Mouse (Mus musculus) erythroid progenitor cell, adult 5-6 weeks (primary cell): Measurements from ENCODE around the gene Mefv. TPM values are rescaled to one million over a fixed set of nuclear protein-coding genes. Genes with fewer than 3 reads are reported as not detected.
"Not testable (repeated sequence)": the region's sequence is repeated elsewhere in the genome, so short reads cannot be mapped to it uniquely, and the experiment has no call there.

ENCODE experiments used
- ATAC-seq: replicated peaks from 2 replicates; pipeline ENCODE4 v1.8.0; 2016; ENCODE audit warnings: moderate number of reproducible peaks, mild to moderate bottlenecking, moderate TSS enrichment, inconsistent platforms; ENCODE audit not compliant: poor library complexity, low FRiP score, severe bottlenecking
- total RNA-seq, 2 experiments: library from RNA; stranded (forward) in 1 of 2; stranded (reverse) in 1 of 2; fragments of 150-400 nt in 1 of 2; fragments of 186-747, 209-891 nt in 1 of 2; gene quantifications; 2 replicates each; pipeline versions ENCODE4 v1.2.3 to v1.2.4; 2015 to 2017; ENCODE audit warnings: low replicate concordance in 2 of 2

Gene Mefv
- 3.8 TPM in 1 of 2 replicates, not detected in the other for total RNA-seq (2015; ENCODE audit: low replicate concordance)
- total RNA-seq (2017; ENCODE audit: low replicate concordance), result 2.6 and 6.1 TPM in 2 replicates

- ATAC-seq, result no peak
Observed at GRCm38 (mm10) chr16:3717980-3718379, at the start of gene Mefv. TSS of gene Mefv (minus strand) at chr16:3718097.

DNA sequence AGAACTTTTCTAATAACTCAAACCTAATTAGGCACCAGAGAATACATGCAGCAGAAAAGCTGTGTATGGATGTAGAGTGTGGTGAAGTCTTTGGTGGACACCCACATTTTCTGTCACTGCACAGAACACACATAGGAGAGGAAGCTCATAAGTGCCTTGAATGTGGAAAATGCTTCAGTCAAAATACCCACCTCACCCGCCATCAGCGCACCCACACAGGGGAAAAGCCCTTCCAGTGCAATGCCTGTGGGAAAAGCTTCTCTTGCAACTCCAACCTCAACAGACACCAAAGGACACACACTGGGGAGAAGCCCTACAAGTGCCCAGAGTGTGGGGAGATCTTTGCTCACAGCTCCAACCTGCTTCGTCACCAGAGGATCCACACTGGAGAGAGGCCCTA is 31.1 kb upstream of the Mefv start:
- no peak for ATAC-seq

GRCm38 (mm10) chr16:3745656-3746055 is 27.8 kb upstream of the Mefv start:
- no peak for ATAC-seq

DNA sequence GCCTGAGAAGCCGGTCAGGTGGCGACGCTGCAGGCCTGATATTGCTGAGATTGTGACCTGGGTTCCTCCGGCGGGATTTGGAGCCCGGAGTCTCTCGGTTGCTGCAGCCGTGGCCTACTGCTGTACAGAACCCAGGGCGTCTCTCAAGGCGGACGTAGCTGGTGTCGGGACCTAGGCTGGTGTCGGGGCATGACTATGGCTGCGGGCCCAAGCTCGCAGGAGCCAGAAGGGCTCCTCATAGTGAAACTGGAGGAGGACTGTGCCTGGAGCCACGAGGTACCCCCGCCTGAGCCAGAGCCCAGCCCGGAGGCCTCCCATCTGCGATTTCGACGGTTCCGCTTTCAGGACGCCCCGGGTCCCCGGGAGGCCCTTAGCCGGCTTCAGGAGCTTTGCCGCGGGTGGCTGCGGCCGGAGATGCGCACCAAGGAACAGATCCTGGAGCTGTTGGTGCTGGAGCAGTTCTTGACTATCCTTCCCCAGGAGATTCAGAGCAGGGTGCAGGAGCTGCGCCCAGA is 26.3 kb upstream of the Mefv start:
- ATAC-seq, result peak; percentile 56

DNA sequence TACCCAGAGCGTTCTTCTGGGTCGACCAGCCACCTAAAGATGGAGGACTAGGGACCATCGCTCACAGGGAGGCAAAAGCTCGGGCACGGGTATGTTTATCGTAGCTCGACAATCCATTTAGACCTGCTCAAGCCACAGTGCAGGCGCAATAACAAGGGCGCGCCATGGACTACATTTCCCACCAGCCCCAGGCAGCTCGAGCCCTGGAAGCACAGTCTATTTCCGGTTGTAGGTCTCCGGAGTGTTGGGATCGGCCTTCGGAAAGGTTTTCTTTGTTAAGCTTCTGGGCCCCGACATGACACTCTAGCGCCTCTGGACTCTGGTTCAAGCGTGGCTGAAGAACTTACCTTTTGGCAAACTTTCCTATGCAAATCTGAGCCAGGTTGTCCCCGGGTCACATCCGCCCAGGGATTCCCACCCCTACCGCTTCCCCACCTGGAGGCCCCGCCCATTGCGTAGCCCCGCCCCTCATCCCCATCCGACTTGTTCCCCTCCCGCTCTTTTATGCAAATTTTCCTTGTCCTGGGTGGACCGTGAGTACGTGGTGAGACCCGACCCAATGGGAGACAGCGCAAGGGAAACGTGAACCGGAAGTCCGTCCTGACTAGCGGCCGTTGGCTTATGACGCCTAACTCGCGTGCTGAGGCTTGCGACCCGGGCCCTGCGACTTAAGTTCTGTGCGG is 25.7 kb upstream of the Mefv start, which contains the start of gene Zfp263:
Gene Zfp263 (plus strand): TSS at position 591 of the 683 bp plus-strand sequence.
- ATAC-seq, result peak; percentile 90

DNA sequence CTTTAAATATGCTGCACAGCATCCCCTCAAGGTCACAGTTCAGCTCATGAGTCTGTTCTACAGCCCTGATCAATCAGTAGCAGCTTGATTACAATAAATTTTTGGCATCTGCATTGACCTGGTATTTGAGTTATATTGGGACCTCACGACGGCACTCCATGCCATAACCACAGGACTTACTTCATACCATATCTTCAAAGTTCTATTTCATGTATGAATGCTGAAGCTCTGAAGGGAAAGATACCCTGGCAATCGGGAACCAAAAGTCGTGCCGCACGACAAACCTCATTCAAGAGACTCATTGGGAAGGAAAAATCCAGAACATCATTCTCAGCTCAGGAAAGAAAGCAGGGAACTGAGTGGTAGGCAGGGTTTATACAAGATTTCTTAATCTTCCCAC is 24.6 kb upstream of the Mefv start:
- no peak for ATAC-seq

GRCm38 (mm10) chr16:3733198-3733732 is 15.4 kb upstream of the Mefv start:
- ATAC-seq, result no peak

DNA sequence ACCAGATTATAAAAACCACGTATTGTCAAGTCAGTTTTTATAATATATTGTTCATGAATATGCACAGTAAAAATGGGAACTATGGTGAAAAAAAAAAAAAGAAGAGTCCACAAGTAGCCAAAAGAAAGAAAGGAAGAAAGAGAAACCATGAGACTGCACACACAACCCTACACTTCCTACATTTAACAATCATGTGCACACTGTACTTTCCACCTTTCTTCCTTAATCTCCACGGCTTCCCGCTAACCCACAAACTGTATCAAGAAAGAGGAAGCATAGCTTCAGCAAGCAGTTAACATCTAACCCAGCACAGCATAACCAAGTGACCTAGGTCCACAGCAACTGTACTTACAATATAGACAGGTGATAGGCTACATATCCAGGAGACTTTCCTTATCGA is 14.7 kb upstream of the Mefv start:
- no peak for ATAC-seq

DNA sequence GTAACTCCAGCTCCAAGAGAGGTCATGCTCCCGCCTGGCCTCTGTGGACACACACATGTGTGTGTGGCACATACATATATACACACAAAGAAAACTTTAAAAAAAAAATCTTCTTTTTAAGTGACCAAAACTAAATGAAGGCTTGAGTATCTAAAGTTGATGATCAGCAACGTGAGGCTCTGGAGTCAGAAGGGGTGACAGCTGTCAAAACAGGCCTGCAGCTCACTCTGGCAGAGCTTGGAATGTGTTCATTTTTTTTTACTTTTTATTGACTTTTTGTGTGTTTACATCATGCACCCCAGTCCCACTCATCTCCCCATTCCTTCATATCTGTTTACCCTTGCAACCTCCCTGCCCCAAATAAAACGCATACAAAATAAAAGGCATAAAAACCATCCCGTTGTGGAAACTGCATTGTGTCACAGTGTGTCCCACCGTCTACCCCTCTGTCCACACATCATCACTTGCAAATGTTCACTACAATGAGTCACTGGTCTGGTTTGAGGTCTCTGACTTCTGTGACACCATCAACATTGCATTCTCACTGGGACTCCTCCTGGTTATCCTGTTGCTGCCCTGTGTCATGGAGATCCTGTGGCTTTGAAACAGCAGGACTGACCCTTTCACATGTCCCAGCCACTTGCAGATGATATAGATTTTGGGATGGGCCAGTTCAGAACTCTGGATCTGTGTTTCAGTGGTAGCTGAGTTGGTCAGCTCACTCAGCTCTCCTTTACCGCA is 10.3 kb upstream of the Mefv start:
- no peak for ATAC-seq

DNA sequence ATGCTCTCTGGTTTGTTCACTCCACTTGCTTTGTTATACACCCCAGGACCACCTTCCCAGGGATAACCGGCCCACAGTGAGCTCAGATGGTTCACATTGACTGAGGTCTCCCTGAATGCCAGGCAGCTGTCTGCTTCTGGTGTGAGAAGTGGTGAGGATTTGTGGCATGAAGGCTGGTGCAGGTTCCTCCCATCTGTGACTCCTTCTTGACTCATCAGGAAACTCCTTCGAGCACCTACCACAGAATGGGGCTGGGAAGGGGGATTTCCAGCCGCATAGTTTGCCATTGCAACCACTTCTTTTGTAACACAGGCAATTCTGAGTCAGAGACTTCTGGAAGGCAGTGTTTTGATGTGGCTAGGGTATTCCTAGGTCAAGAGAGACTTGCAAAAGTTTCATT is 5.3 kb upstream of the Mefv start:
- ATAC-seq, result no peak

GRCm38 (mm10) chr16:3714731-3715130 is 3.2 kb downstream of the Mefv start:
- ATAC-seq, result no peak

DNA sequence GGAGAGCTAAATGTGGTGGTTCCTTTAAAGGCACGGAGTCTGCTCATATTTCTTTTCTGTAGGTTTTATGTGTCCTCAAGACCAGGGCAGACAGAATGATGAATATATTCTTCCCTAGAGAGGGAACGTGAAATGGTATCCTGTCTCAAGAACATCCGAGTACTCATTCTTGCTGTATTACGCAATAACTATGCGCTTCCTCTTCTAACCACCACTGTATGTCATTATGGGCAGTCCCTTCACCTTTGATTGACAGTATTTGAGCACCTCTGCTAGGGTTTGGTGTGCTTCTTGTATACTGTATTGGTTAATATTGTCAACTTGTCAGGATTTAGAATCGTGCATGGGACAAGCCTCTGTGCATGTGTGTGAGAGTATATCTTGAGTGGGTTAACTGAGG is 11.2 kb downstream of the Mefv start:
- ATAC-seq, result no peak

DNA sequence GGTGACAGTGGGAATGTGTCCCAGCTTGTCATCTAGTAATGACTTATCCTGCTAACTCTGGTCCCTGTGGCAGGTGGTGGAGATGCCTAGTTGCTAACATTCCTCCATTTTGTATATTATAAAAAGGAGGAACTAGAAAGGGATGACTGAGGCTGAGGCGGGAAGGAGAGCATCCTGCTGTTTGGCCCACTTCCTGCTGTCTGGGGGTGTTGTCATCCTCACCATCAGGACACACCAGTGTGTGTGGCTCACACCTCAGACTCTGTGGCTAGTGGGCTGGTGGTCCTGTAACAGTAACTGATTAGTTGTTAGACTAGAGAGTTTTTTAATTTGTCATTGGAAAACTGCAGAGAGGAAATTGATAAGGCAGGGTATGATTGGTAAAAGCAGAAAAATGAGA is 17.0 kb downstream of the Mefv start:
- no peak for ATAC-seq

GRCm38 (mm10) chr16:3699281-3699680 is 18.6 kb downstream of the Mefv start:
- no peak for ATAC-seq

- not testable (repeated sequence) for ATAC-seq
Observed at GRCm38 (mm10) chr16:3689608-3690007, 28.3 kb downstream of the Mefv start.

Other genes with a start within 250 kb of the Mefv start
- gene Olfr161, start 127.1 kb downstream of the Mefv start, total RNA-seq (2015; ENCODE audit: low replicate concordance), result not detected in 2 replicates
- not detected in 2 replicates for gene Olfr161, start 127.1 kb downstream of the Mefv start, total RNA-seq (2017; ENCODE audit: low replicate concordance)
- gene Zfp263, start 26.0 kb upstream of the Mefv start, total RNA-seq (2015; ENCODE audit: low replicate concordance), result 7.1 and 11.9 TPM in 2 replicates
- gene Zfp263, start 26.0 kb upstream of the Mefv start, total RNA-seq (2017; ENCODE audit: low replicate concordance), result 5.9 and 17.5 TPM in 2 replicates
- not detected in 2 replicates for gene Olfr15, start 112.8 kb upstream of the Mefv start, total RNA-seq (2015; ENCODE audit: low replicate concordance)
- gene Olfr15, start 112.8 kb upstream of the Mefv start, total RNA-seq (2017; ENCODE audit: low replicate concordance), result not detected in 2 replicates
- 0.72 TPM in 1 of 2 replicates, not detected in the other for gene Zfp174, start 129.2 kb upstream of the Mefv start, total RNA-seq (2015; ENCODE audit: low replicate concordance)
- 0.38 TPM in 1 of 2 replicates, not detected in the other for gene Zfp174, start 129.2 kb upstream of the Mefv start, total RNA-seq (2017; ENCODE audit: low replicate concordance)
- gene Naa60, start 154.3 kb upstream of the Mefv start, total RNA-seq (2015; ENCODE audit: low replicate concordance), result 30.6 and 47.4 TPM in 2 replicates
- gene Naa60, start 154.3 kb upstream of the Mefv start, total RNA-seq (2017; ENCODE audit: low replicate concordance), result 17.6 and 25.1 TPM in 2 replicates
- 4.6 and 9.4 TPM in 2 replicates for gene Zfp597, start 166.5 kb upstream of the Mefv start, total RNA-seq (2015; ENCODE audit: low replicate concordance)
- 7.9 and 10.8 TPM in 2 replicates for gene Zfp597, start 166.5 kb upstream of the Mefv start, total RNA-seq (2017; ENCODE audit: low replicate concordance)
- 4.3 TPM in 1 of 2 replicates, not detected in the other for gene Gm20695, start 166.6 kb upstream of the Mefv start, total RNA-seq (2015; ENCODE audit: low replicate concordance)
- not detected in 2 replicates for gene Gm20695, start 166.6 kb upstream of the Mefv start, total RNA-seq (2017; ENCODE audit: low replicate concordance)
- gene 1700037C18Rik, start 190.6 kb upstream of the Mefv start, total RNA-seq (2015; ENCODE audit: low replicate concordance), result not detected in 2 replicates
- 0.64 TPM in 1 of 2 replicates, not detected in the other for gene 1700037C18Rik, start 190.6 kb upstream of the Mefv start, total RNA-seq (2017; ENCODE audit: low replicate concordance)
- 10.1 and 16.9 TPM in 2 replicates for gene Cluap1, start 190.7 kb upstream of the Mefv start, total RNA-seq (2015; ENCODE audit: low replicate concordance)
- 7.4 and 8.8 TPM in 2 replicates for gene Cluap1, start 190.7 kb upstream of the Mefv start, total RNA-seq (2017; ENCODE audit: low replicate concordance)